Mouse (Mus musculus) C2C12 (cell line): ENCODE measurements around the gene Cadm1. TPM values are rescaled to one million over a fixed set of nuclear protein-coding genes. Genes with fewer than 3 reads are reported as not detected.

Source experiments
- H3K27me3 ChIP-seq: one replicate; pipeline ENCODE4 v1.6.1; 2011; ENCODE audit not compliant: control insufficient read depth, insufficient read depth, insufficient read length
- H3K36me3 ChIP-seq: one replicate; pipeline ENCODE4 v1.6.1; 2011; ENCODE audit not compliant: control insufficient read depth, insufficient read depth
- H3K4me3 ChIP-seq: one replicate; pipeline ENCODE4 v1.5.1; 2011; ENCODE audit warnings: mild to moderate bottlenecking, control low read depth; ENCODE audit not compliant: poor library complexity, insufficient read depth, severe bottlenecking
- H3K79me2 ChIP-seq: one replicate; pipeline ENCODE4 v1.6.1; 2011; ENCODE audit not compliant: control insufficient read depth, insufficient read depth
- H3K79me3 ChIP-seq: one replicate; pipeline ENCODE4 v1.6.1; 2011; ENCODE audit warnings: low read depth, control low read depth
- H3ac ChIP-seq: one replicate; pipeline ENCODE3; 2011; ENCODE audit warnings: low read depth; ENCODE audit not compliant: control insufficient read depth, insufficient read length
- CEBPB ChIP-seq: IDR thresholded peaks from one replicate; pipeline ENCODE4 v1.6.1; 2011; ENCODE audit warnings: low read depth, mild to moderate bottlenecking, control low read depth, moderate library complexity
- CTCF ChIP-seq: IDR thresholded peaks from one replicate; pipeline ENCODE4 v1.5.1; 2011; ENCODE audit not compliant: control insufficient read depth, insufficient read depth, insufficient read length
- FOSL1 ChIP-seq: IDR thresholded peaks from one replicate; pipeline ENCODE4 v1.8.0; 2011; ENCODE audit warnings: mild to moderate bottlenecking, low read length; ENCODE audit not compliant: poor library complexity, insufficient read depth, severe bottlenecking
- MAX ChIP-seq: IDR thresholded peaks from one replicate; pipeline ENCODE4 v1.6.1; 2011; ENCODE audit warnings: mild to moderate bottlenecking, control low read depth
- MYOD1 ChIP-seq: IDR thresholded peaks from one replicate; pipeline ENCODE4 v1.6.1; 2011; ENCODE audit warnings: low read depth; ENCODE audit not compliant: control insufficient read depth, insufficient read length
- MYOG ChIP-seq: IDR thresholded peaks from one replicate; pipeline ENCODE4 v1.6.1; 2011; ENCODE audit not compliant: control insufficient read depth, insufficient read length; ENCODE audit errors: extremely low read depth
- USF1 ChIP-seq: IDR thresholded peaks from one replicate; pipeline ENCODE4 v1.6.1; 2011; ENCODE audit warnings: low read depth, mild to moderate bottlenecking, control low read depth, moderate library complexity
- polyA plus RNA-seq: library from polyadenylated mRNA; unstranded; fragments of >200 nt; fragmentation: generic; extraction: Trizol; gene quantifications from one replicate; pipeline ENCODE4 v1.2.1, GENCODE M21; 2012; ENCODE audit warnings: missing spikeins

The Cadm1 gene
- polyA plus RNA-seq, 1 experiment = 41.8 TPM

- H3K79me2 ChIP-seq = peaks cover 3% of the 10 kb centered on the region
These were observed 208.8 kb downstream of the Cadm1 start for GRCm38 (mm10) chr9:47738799-47739198.

GRCm38 (mm10) chr9:47739276-47739675 is 209.3 kb downstream of the Cadm1 start:
- H3K79me2 ChIP-seq = peaks cover 2% of the 10 kb centered on the region
- no peak overlapping the region for H3K4me3 ChIP-seq
- no peaks in the 10 kb centered on the region for H3K27me3 ChIP-seq
- no peak overlapping the region for H3ac ChIP-seq
- TF ChIP-seq MYOD1 = no peak
- no peak for TF ChIP-seq FOSL1
- TF ChIP-seq CEBPB = no peak
- TF ChIP-seq USF1 = no peak
- no peak for TF ChIP-seq MAX
- TF ChIP-seq CTCF = no peak
- no peak for TF ChIP-seq MYOG
- H3K79me3 ChIP-seq = peaks cover 3% of the 10 kb centered on the region
- no peaks in the 10 kb centered on the region for H3K36me3 ChIP-seq

More at GRCm38 (mm10) chr9:47738799-47739198, 208.8 kb downstream of the Cadm1 start:
- Histone ChIP-seq H3K36me3 (no peaks in the 10 kb centered on the region), H3ac (no peak overlapping the region), H3K27me3 (no peaks in the 10 kb centered on the region), H3K79me3 (peaks cover 3% of the 10 kb centered on the region), H3K4me3 (no peak overlapping the region)
- no peak for TF ChIP-seq CEBPB
- TF ChIP-seq MYOD1 = no peak
- no peak for TF ChIP-seq USF1
- TF ChIP-seq MAX = no peak
- no peak for TF ChIP-seq CTCF
- no peak for TF ChIP-seq FOSL1
- TF ChIP-seq MYOG = no peak

GRCm38 (mm10) chr9:47741751-47742150 is 211.8 kb downstream of the Cadm1 start:
- no peaks in the 10 kb centered on the region for H3K27me3 ChIP-seq
- no peak overlapping the region for H3K4me3 ChIP-seq
- no peaks in the 10 kb centered on the region for H3K36me3 ChIP-seq
- peaks cover 6% of the 10 kb centered on the region for H3K79me3 ChIP-seq
- no peak overlapping the region for H3ac ChIP-seq
- no peak for TF ChIP-seq MYOG
- peaks cover 10% of the 10 kb centered on the region for H3K79me2 ChIP-seq

- Histone ChIP-seq H3K27me3 (no peaks in the 10 kb centered on the region), H3K79me3 (peaks cover 4% of the 10 kb centered on the region), H3K36me3 (no peaks in the 10 kb centered on the region), H3K79me2 (peaks cover 32% of the 10 kb centered on the region), H3K4me3 (no peak overlapping the region), H3ac (no peak overlapping the region)
- TF ChIP-seq CEBPB (no peak), CTCF (no peak), MYOD1 (no peak), MAX (no peak), FOSL1 (no peak), USF1 (no peak), MYOG (no peak)
These were observed 214.9 kb downstream of the Cadm1 start for GRCm38 (mm10) chr9:47744916-47745315.

- H3K27me3 ChIP-seq = no peaks in the 10 kb centered on the region
- H3K79me3 ChIP-seq = peaks cover 4% of the 10 kb centered on the region
- H3K79me2 ChIP-seq = peaks cover 32% of the 10 kb centered on the region
- H3K4me3 ChIP-seq = no peak overlapping the region
- H3K36me3 ChIP-seq = no peaks in the 10 kb centered on the region
- H3ac ChIP-seq = no peak overlapping the region
- TF ChIP-seq USF1 (no peak), MYOG (no peak), CEBPB (no peak)
These were observed 215.7 kb downstream of the Cadm1 start for GRCm38 (mm10) chr9:47745716-47746115.

- TF ChIP-seq CEBPB (no peak), USF1 (no peak), MAX (no peak), CTCF (no peak), MYOD1 (no peak), FOSL1 (no peak)
- H3K79me3 ChIP-seq = peaks cover 4% of the 10 kb centered on the region
These were observed 219.2 kb downstream of the Cadm1 start for GRCm38 (mm10) chr9:47749160-47749559.

More at GRCm38 (mm10) chr9:47749160-47749559, 219.2 kb downstream of the Cadm1 start:
- H3ac ChIP-seq = no peak overlapping the region
- no peaks in the 10 kb centered on the region for H3K27me3 ChIP-seq
- no peak overlapping the region for H3K4me3 ChIP-seq
- H3K36me3 ChIP-seq = peaks cover 6% of the 10 kb centered on the region
- H3K79me2 ChIP-seq = peaks cover 32% of the 10 kb centered on the region
